Mouse (Mus musculus) liver, embryonic 14.5 days (tissue): Measurements from ENCODE around the gene Barx2.

Experiments used
- CTCF ChIP-seq: IDR thresholded peaks from 2 replicates; pipeline ENCODE4 v1.5.1; 2016; ENCODE audit warnings: antibody characterized with exemption, low read depth, control low read depth
- EP300 ChIP-seq: IDR thresholded peaks from 2 replicates; pipeline ENCODE4 v1.6.1; 2016; ENCODE audit warnings: antibody characterized with exemption, low read depth

GRCm38 (mm10) chr9:31875556-31875955 lies 37.7 kb downstream of the Barx2 start:
- TF ChIP-seq CTCF: no peak
- no peak for TF ChIP-seq EP300
